Mouse (Mus musculus): ENCODE data around the gene Sowaha. TPM values are rescaled to one million over a fixed set of nuclear protein-coding genes. Genes with fewer than 3 reads are reported as not detected.

Gene Sowaha
- polyA plus RNA-seq, 1 experiment from 2014 or later: 1.1 TPM

GRCm38 (mm10) chr11:53486822-53487594 is 6.9 kb upstream of the Sowaha start:
- no peaks in the 10 kb centered on the region for H3K36me3 ChIP-seq (ENCODE audit: control insufficient read depth, insufficient read depth)
- no peaks in the 10 kb centered on the region for H3K4me1 ChIP-seq (replicated peaks; ENCODE audit: control insufficient read depth, insufficient read depth, low read length)
- no peak overlapping the region for H3K27ac ChIP-seq (ENCODE audit: low read depth, low read length)
- peak; percentile 50 for ATAC-seq
- no peaks in the 10 kb centered on the region for H3K27me3 ChIP-seq (replicated peaks; ENCODE audit: control insufficient read depth, insufficient read depth, low read length)
- no peaks in the 10 kb centered on the region for H3K9me3 ChIP-seq (ENCODE audit: control insufficient read depth)
- 12% methylated on average over 27 of the region's 27 CpGs for WGBS
- TF ChIP-seq CTCF (IDR thresholded peaks at IDR 0.05; ENCODE audit: low read depth): peak; percentile 24
- H3K4me2 ChIP-seq (replicated peaks; ENCODE audit: low read depth): peak overlapping the region; percentile 59
- H3K4me3 ChIP-seq (ENCODE audit: low read depth, low read length): peak overlapping the region; percentile 26
- H3K9ac ChIP-seq (ENCODE audit: low read depth, low read length): 0 out of 2 replicates have a peak overlapping the region, but pooled peaks have one; percentile 11

- no peak overlapping the region for H3K9ac ChIP-seq (ENCODE audit: low read depth, low read length)
- H3K9me3 ChIP-seq (ENCODE audit: control insufficient read depth): no peaks in the 10 kb centered on the region
- WGBS: 77% methylated on average over 3 of the region's 3 CpGs
- no peak overlapping the region for H3K4me2 ChIP-seq (replicated peaks; ENCODE audit: low read depth)
- H3K4me1 ChIP-seq (replicated peaks; ENCODE audit: control insufficient read depth, insufficient read depth, low read length): no peaks in the 10 kb centered on the region
- no peaks in the 10 kb centered on the region for H3K27me3 ChIP-seq (replicated peaks; ENCODE audit: control insufficient read depth, insufficient read depth, low read length)
- no peak for TF ChIP-seq CTCF (IDR thresholded peaks at IDR 0.05; ENCODE audit: low read depth)
- H3K27ac ChIP-seq (ENCODE audit: low read depth, low read length): no peak overlapping the region
- H3K36me3 ChIP-seq (ENCODE audit: control insufficient read depth, insufficient read depth): no peaks in the 10 kb centered on the region
- no peak overlapping the region for H3K4me3 ChIP-seq (ENCODE audit: low read depth, low read length)
- no peak for ATAC-seq
These were observed 6.3 kb upstream of the Sowaha start for GRCm38 (mm10) chr11:53486351-53486750.

- Histone ChIP-seq H3K4me2 (replicated peaks; ENCODE audit: low read depth) (no peak overlapping the region), H3K36me3 (ENCODE audit: control insufficient read depth, insufficient read depth) (no peaks in the 10 kb centered on the region), H3K4me3 (ENCODE audit: low read depth, low read length) (no peak overlapping the region), H3K9ac (ENCODE audit: low read depth, low read length) (no peak overlapping the region), H3K9me3 (ENCODE audit: control insufficient read depth) (no peaks in the 10 kb centered on the region), H3K27ac (ENCODE audit: low read depth, low read length) (no peak overlapping the region), H3K4me1 (replicated peaks; ENCODE audit: control insufficient read depth, insufficient read depth, low read length) (no peaks in the 10 kb centered on the region), H3K27me3 (replicated peaks; ENCODE audit: control insufficient read depth, insufficient read depth, low read length) (no peaks in the 10 kb centered on the region)
- peak; percentile 60 for TF ChIP-seq CTCF (IDR thresholded peaks at IDR 0.05; ENCODE audit: low read depth)
- WGBS: 45% methylated on average over 3 of the region's 3 CpGs
- no peak for ATAC-seq
These were observed 5.6 kb upstream of the Sowaha start for GRCm38 (mm10) chr11:53485719-53486118.

- WGBS: 45% methylated on average over 9 of the region's 9 CpGs
These were observed 3.3 kb upstream of the Sowaha start for GRCm38 (mm10) chr11:53483159-53483891.

GRCm38 (mm10) chr11:53481088-53481730 is 1.1 kb upstream of the Sowaha start:
- Histone ChIP-seq H3K4me3 (ENCODE audit: low read depth, low read length) (no peak overlapping the region), H3K4me1 (replicated peaks; ENCODE audit: control insufficient read depth, insufficient read depth, low read length) (no peaks in the 10 kb centered on the region), H3K36me3 (ENCODE audit: control insufficient read depth, insufficient read depth) (no peaks in the 10 kb centered on the region), H3K9me3 (ENCODE audit: control insufficient read depth) (no peaks in the 10 kb centered on the region), H3K4me2 (replicated peaks; ENCODE audit: low read depth) (no peak overlapping the region), H3K9ac (ENCODE audit: low read depth, low read length) (no peak overlapping the region), H3K27ac (ENCODE audit: low read depth, low read length) (no peak overlapping the region), H3K27me3 (replicated peaks; ENCODE audit: control insufficient read depth, insufficient read depth, low read length) (peaks cover 38% of the 10 kb centered on the region)
- no peak for ATAC-seq
- WGBS: 75% methylated on average over 4 of the region's 4 CpGs
- TF ChIP-seq CTCF (IDR thresholded peaks at IDR 0.05; ENCODE audit: low read depth): no peak

More at GRCm38 (mm10) chr11:53483159-53483891, 3.3 kb upstream of the Sowaha start:
- Histone ChIP-seq H3K9ac (ENCODE audit: low read depth, low read length) (no peak overlapping the region), H3K9me3 (ENCODE audit: control insufficient read depth) (no peaks in the 10 kb centered on the region), H3K36me3 (ENCODE audit: control insufficient read depth, insufficient read depth) (no peaks in the 10 kb centered on the region), H3K4me2 (replicated peaks; ENCODE audit: low read depth) (no peak overlapping the region; the same call in 1 of the 2 replicates), H3K27me3 (replicated peaks; ENCODE audit: control insufficient read depth, insufficient read depth, low read length) (peaks cover 20% of the 10 kb centered on the region), H3K4me1 (replicated peaks; ENCODE audit: control insufficient read depth, insufficient read depth, low read length) (no peaks in the 10 kb centered on the region), H3K27ac (ENCODE audit: low read depth, low read length) (peak overlapping the region; percentile 28; the same call in 1 of the 2 replicates), H3K4me3 (ENCODE audit: low read depth, low read length) (no peak overlapping the region)
- ATAC-seq: peak; percentile 71
- TF ChIP-seq CTCF (IDR thresholded peaks at IDR 0.05; ENCODE audit: low read depth): no peak

Data from intestine, postnatal 0 days (tissue).